Mouse (Mus musculus) CH12.LX (cell line): Measurements from ENCODE around the gene Pml.

Source experiments
- MXI1 ChIP-seq: IDR thresholded peaks from 2 replicates; pipeline ENCODE4 v1.6.1; 2011; ENCODE audit warnings: mild to moderate bottlenecking, low read depth, low read length, improper control_type of control experiment
- POLR2A ChIP-seq: IDR thresholded peaks from 2 replicates; pipeline ENCODE4 v1.6.1; 2011; ENCODE audit warnings: low read depth, mild to moderate bottlenecking, improper control_type of control experiment, low read length

GRCm38 (mm10) chr9:58199381-58200269 is 50.0 kb downstream of the Pml start:
- TF ChIP-seq POLR2A, result no peak
- no peak for TF ChIP-seq MXI1
